Mouse (Mus musculus): ENCODE results near the gene Gys2. TPM values are rescaled to one million over a fixed set of nuclear protein-coding genes. Genes with fewer than 3 reads are reported as not detected.

The Gys2 gene
- under 1 TPM in 1 of 2 experiments, not detected in 1; 0.09 TPM for polyA plus RNA-seq (2017; shearing (Covaris generic))

GRCm38 (mm10) chr6:142472801-142473203 lies at the start of gene Gys2:
Gene Gys2, minus strand, starts transcription at chr6:142473109.

GRCm38 (mm10) chr6:142507785-142508162 lies 34.9 kb upstream of the Gys2 start, which contains the start of gene Ldhb:
Gene Ldhb, minus strand, starts transcription at chr6:142507957.

GRCm38 (mm10) chr6:142412906-142413491 lies 59.9 kb downstream of the Gys2 start, which contains the start of gene Spx:
Gene Spx, plus strand, starts transcription at chr6:142413441.

GRCm38 (mm10) chr6:142387011-142387754 lies 85.7 kb downstream of the Gys2 start, which contains the start of the genes Recql and Golt1b:
Gene Recql, minus strand, starts transcription at chr6:142387087.
Gene Golt1b, plus strand, starts transcription at chr6:142387221.

Other genes with a start within 250 kb of the Gys2 start
- under 1 TPM in 1 of 2 experiments, not detected in 1; 0.22 TPM for gene Iapp, start 174.7 kb downstream of the Gys2 start, polyA plus RNA-seq (2017; shearing (Covaris generic))
- under 1 TPM in 1 of 2 experiments, not detected in 1; 0.18 TPM for gene Slco1a5, start 150.1 kb downstream of the Gys2 start, polyA plus RNA-seq (2017; shearing (Covaris generic))
- 10 to 100 TPM; 16.0 to 24.1 TPM for gene Pyroxd1, start 127.5 kb downstream of the Gys2 start, polyA plus RNA-seq (2017; shearing (Covaris generic))
- 10 to 100 TPM; 35.7 to 45.2 TPM for gene Recql, start 86.0 kb downstream of the Gys2 start, polyA plus RNA-seq (2017; shearing (Covaris generic))
- 10 to 100 TPM; 23.4 to 25.7 TPM for gene Golt1b, start 85.9 kb downstream of the Gys2 start, polyA plus RNA-seq (2017; shearing (Covaris generic))
- under 1 TPM; 0.26 to 0.32 TPM for gene Spx, start 59.7 kb downstream of the Gys2 start, polyA plus RNA-seq (2017; shearing (Covaris generic))
- 100 to 1,000 TPM in 1 of 2 experiments, 10 to 100 TPM in 1; 66.8 to 172 TPM for gene Ldhb, start 34.8 kb upstream of the Gys2 start, polyA plus RNA-seq (2017; shearing (Covaris generic))
- under 1 TPM; 0.10 TPM for gene Kcnj8, start 98.5 kb upstream of the Gys2 start, polyA plus RNA-seq (2017; shearing (Covaris generic))
- under 1 TPM; 0.04 TPM for gene Abcc9, start 229.2 kb upstream of the Gys2 start, polyA plus RNA-seq (2017; shearing (Covaris generic))